Mouse (Mus musculus) liver, embryonic 11.5 days (tissue): ENCODE measurements at regions not wholly inside any gene's neighbourhood (a gene's known extent, or its start where the extent isn't known, plus 50 kb on each side); places are given as distances from the start of the nearest gene placed in this dataset.

Source experiments
- ATAC-seq: fragments of 200-750 bp; cut with Nextera tagmentation; replicated peaks from 2 replicates; pipeline ENCODE4 v1.8.0; 2017; ENCODE audit warnings: moderate number of reproducible peaks, mild to moderate bottlenecking, moderate TSS enrichment, moderate library complexity; ENCODE audit not compliant: low FRiP score
- DNase-seq: peaks from one replicate; pipeline ENCODE4 v3.0.0-alpha.2; 2017; ENCODE audit warnings: low spot score
- H3K27ac ChIP-seq: fragments of 300-500 bp; sonication (generic); 2 replicates; pipeline ENCODE4 v1.5.1; 2014; ENCODE audit warnings: mild to moderate bottlenecking, low read depth, low read length, control low read depth
- H3K27me3 ChIP-seq: fragments of 300-500 bp; sonication (generic); replicated peaks from 2 replicates; pipeline ENCODE4 v1.6.1; 2014; ENCODE audit warnings: low read length, mixed read lengths; ENCODE audit not compliant: control insufficient read depth, insufficient read depth
- H3K36me3 ChIP-seq: fragments of 300-500 bp; sonication (generic); 2 replicates; pipeline ENCODE4 v1.6.1; 2014; ENCODE audit warnings: mild to moderate bottlenecking, low read length, moderate library complexity, mixed read lengths; ENCODE audit not compliant: control insufficient read depth, insufficient read depth
- H3K4me1 ChIP-seq: fragments of 300-500 bp; sonication (generic); replicated peaks from 2 replicates; pipeline ENCODE4 v1.6.1; 2014; ENCODE audit warnings: low read length, mixed read lengths; ENCODE audit not compliant: control insufficient read depth, insufficient read depth
- H3K4me2 ChIP-seq: fragments of 300-500 bp; sonication (generic); 2 replicates; pipeline ENCODE4 v1.6.1; 2014; ENCODE audit warnings: mild to moderate bottlenecking, control low read depth, moderate library complexity
- H3K4me3 ChIP-seq: fragments of 300-500 bp; sonication (generic); 2 replicates; pipeline ENCODE4 v1.5.1; 2014; ENCODE audit warnings: low read depth, low read length, control low read depth
- H3K9ac ChIP-seq: fragments of 300-500 bp; sonication (generic); 2 replicates; pipeline ENCODE4 v1.6.1; 2014; ENCODE audit warnings: low read depth, low read length, control low read depth
- H3K9me3 ChIP-seq: fragments of 300-500 bp; sonication (generic); 2 replicates; pipeline ENCODE4 v1.6.1; 2016; ENCODE audit warnings: low read length, inconsistent platforms, mixed read lengths; ENCODE audit not compliant: control insufficient read depth
- WGBS: fragments of 180-500 bp; shearing (Covaris S2); extraction: QIAGEN DNeasy Blood & Tissue Kit; methylation state at CpG from one replicate; pipeline ENCODE4 v1.1.7; 2014; 5-methylcytosine and 5-hydroxymethylcytosine counted together

- H3K9ac ChIP-seq: no peak overlapping the region
- no peak overlapping the region for H3K4me3 ChIP-seq
- H3K27me3 ChIP-seq: no peaks in the 10 kb centered on the region
- no peak for DNase-seq
- no peaks in the 10 kb centered on the region for H3K9me3 ChIP-seq
- peaks cover 23% of the 10 kb centered on the region for H3K4me1 ChIP-seq
- ATAC-seq: no peak
- WGBS: 42% methylated on average over 4 of the region's 4 CpGs
- H3K4me2 ChIP-seq: no peak overlapping the region
- H3K36me3 ChIP-seq: no peaks in the 10 kb centered on the region
- H3K27ac ChIP-seq: no peak overlapping the region
Measured at GRCm38 (mm10) chr12:109516961-109517360, 64.3 kb downstream of the Dlk1 start.

DNA sequence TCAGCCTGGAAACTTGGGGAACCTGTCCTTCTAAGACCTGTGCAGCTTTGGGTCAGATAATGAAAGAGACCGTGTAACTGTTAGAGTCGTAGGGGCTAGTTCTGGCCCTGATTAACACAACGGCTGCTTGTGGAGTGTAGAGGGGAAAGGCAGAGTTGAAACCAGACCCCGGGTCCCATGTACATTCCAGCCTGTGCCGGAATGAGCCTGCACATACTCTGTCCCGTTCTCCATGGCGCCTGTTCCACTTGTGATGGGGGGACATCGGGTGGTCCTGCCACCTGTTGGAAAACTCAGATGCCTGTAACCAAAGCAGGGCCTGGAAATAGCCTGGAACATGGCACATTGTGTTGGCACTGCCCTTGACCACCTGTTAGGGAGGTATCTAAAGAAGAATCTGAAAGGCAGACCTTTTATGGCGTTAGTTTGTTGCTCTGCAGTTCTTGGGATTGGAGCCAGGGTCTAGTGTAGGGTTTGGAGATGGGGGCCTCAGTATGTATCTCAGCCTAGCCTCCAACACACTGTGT lies 61.7 kb downstream of the Dlk1 start:
- peaks cover 35% of the 10 kb centered on the region for H3K4me1 ChIP-seq
- ATAC-seq: no peak
- H3K9me3 ChIP-seq: no peaks in the 10 kb centered on the region
- no peak overlapping the region for H3K9ac ChIP-seq
- no peaks in the 10 kb centered on the region for H3K36me3 ChIP-seq
- H3K27ac ChIP-seq: no peak overlapping the region
- no peak overlapping the region for H3K4me2 ChIP-seq
- WGBS: 78% methylated on average over 9 of the region's 9 CpGs
- DNase-seq: no peak
- no peak overlapping the region for H3K4me3 ChIP-seq
- H3K27me3 ChIP-seq: no peaks in the 10 kb centered on the region
